8 mouse cellular contexts compared by ENCODE assay signal in genomic region chr7:30168914-30169582, GRCm38 (mm10). TPM values are rescaled to one million over a fixed set of nuclear protein-coding genes. Genes with fewer than 3 reads are reported as not detected.
DNase-seq lines count a peak whose midpoint lies in the region; ATAC-seq and TF ChIP-seq lines count a peak whose summit lies in the region.

No protein-coding gene starts in this region.

- intact Hi-C loops in gastrocnemius, postnatal 36 days (cut with DNase I) = no loop called here

- ATAC-seq in kidney, embryonic 15.5 days (replicated peaks; ENCODE audit: low FRiP score) = peak; percentile 40
- peak; percentile 28 for ATAC-seq in forebrain, embryonic 11.5 days (replicated peaks; ENCODE audit: low FRiP score)
- ATAC-seq in liver, embryonic 13.5 days (ENCODE audit: low read depth) = peak; percentile 13
- no peak; the same call in 1 of the 2 replicates for ATAC-seq in stomach, postnatal 0 days (ENCODE audit: low FRiP score, low TSS enrichment)

- no peak for TF ChIP-seq EP300 in stomach, postnatal 0 days (optimal IDR thresholded peaks at IDR 0.05)

- no peak for DNase-seq in kidney, postnatal 25 days
- DNase-seq in NIH3T3 (ENCODE audit: low read depth) = peak; percentile 59
- no peak for DNase-seq in forebrain, embryonic 11.5 days (ENCODE audit: low spot score)
- no peak for DNase-seq in liver, embryonic 13.5 days
- no peak for DNase-seq in stomach, postnatal 0 days (ENCODE audit: low spot score)
- DNase-seq in gastrocnemius, postnatal 36 days = no peak
- no peak for DNase-seq in ovary, postnatal 36 days (ENCODE audit: low spot score)

- 1% methylated on average over 21 of the region's 21 CpGs for WGBS in kidney, embryonic 15.5 days
- 4% methylated on average over 21 of the region's 21 CpGs for WGBS in forebrain, embryonic 11.5 days
- WGBS in liver, embryonic 13.5 days (ENCODE audit: insufficient replicate concordance) = 2% methylated on average over 21 of the region's 21 CpGs
- 1% methylated on average over 21 of the region's 21 CpGs for WGBS in stomach, postnatal 0 days

- H3K27ac ChIP-seq in kidney, embryonic 15.5 days = peak overlapping the region; percentile 94
- peak overlapping the region; percentile 60 for H3K27ac ChIP-seq in forebrain, embryonic 11.5 days (ENCODE audit: low read depth, low read length)
- H3K27ac ChIP-seq in liver, embryonic 13.5 days = peak overlapping the region; percentile 84
- H3K27ac ChIP-seq in stomach, postnatal 0 days (replicated peaks) = peak overlapping the region; percentile 88

- peaks cover 42% of the 10 kb centered on the region for H3K36me3 ChIP-seq in kidney, embryonic 15.5 days
- H3K36me3 ChIP-seq in forebrain, embryonic 11.5 days (ENCODE audit: control insufficient read depth, insufficient read depth, low read length) = peaks cover 28% of the 10 kb centered on the region
- H3K36me3 ChIP-seq in liver, embryonic 13.5 days = peaks cover 34% of the 10 kb centered on the region
- 0 out of 2 replicates have a peak, but pooled peaks cover 3% of the 10 kb centered on the region for H3K36me3 ChIP-seq in stomach, postnatal 0 days (ENCODE audit: control insufficient read depth, insufficient read depth, low read length)

- peaks cover 10% of the 10 kb centered on the region for H3K4me1 ChIP-seq in kidney, embryonic 15.5 days
- H3K4me1 ChIP-seq in forebrain, embryonic 11.5 days (replicated peaks; ENCODE audit: control insufficient read depth, insufficient read depth, low read length) = peaks cover 3% of the 10 kb centered on the region; the same call in 1 of the 2 replicates
- H3K4me1 ChIP-seq in liver, embryonic 13.5 days (replicated peaks) = peaks cover 26% of the 10 kb centered on the region
- H3K4me1 ChIP-seq in stomach, postnatal 0 days (replicated peaks; ENCODE audit: control insufficient read depth, insufficient read depth) = no peaks in the 10 kb centered on the region

- H3K27me3 ChIP-seq in kidney, embryonic 15.5 days = no peaks in the 10 kb centered on the region
- no peaks in the 10 kb centered on the region for H3K27me3 ChIP-seq in forebrain, embryonic 11.5 days (ENCODE audit: control insufficient read depth, insufficient read depth, low read length)
- H3K27me3 ChIP-seq in liver, embryonic 13.5 days = no peaks in the 10 kb centered on the region
- no peaks in the 10 kb centered on the region for H3K27me3 ChIP-seq in stomach, postnatal 0 days (ENCODE audit: control insufficient read depth, insufficient read depth, low read length)

- TF ChIP-seq CTCF in stomach, postnatal 0 days (IDR thresholded peaks at IDR 0.05; ENCODE audit: low read depth) = no peak

- peak overlapping the region; percentile 73 for H3K4me2 ChIP-seq in kidney, embryonic 15.5 days
- peak overlapping the region; percentile 73 for H3K4me2 ChIP-seq in forebrain, embryonic 11.5 days (ENCODE audit: low read depth, low read length, severe bottlenecking)
- peak overlapping the region; percentile 84 for H3K4me2 ChIP-seq in liver, embryonic 13.5 days
- H3K4me2 ChIP-seq in stomach, postnatal 0 days (replicated peaks; ENCODE audit: low read depth) = peak overlapping the region; percentile 72

- H3K9ac ChIP-seq in kidney, embryonic 15.5 days = peak overlapping the region; percentile 72
- peak overlapping the region; percentile 70 for H3K9ac ChIP-seq in forebrain, embryonic 11.5 days (ENCODE audit: low read length)
- peak overlapping the region; percentile 88 for H3K9ac ChIP-seq in liver, embryonic 13.5 days
- peak overlapping the region; percentile 82 for H3K9ac ChIP-seq in stomach, postnatal 0 days (ENCODE audit: low read length)

- H3K4me3 ChIP-seq in kidney, embryonic 15.5 days (replicated peaks) = peak overlapping the region; percentile 69
- peak overlapping the region; percentile 47 for H3K4me3 ChIP-seq in forebrain, embryonic 11.5 days (ENCODE audit: low read depth, low read length)
- H3K4me3 ChIP-seq in liver, embryonic 13.5 days (replicated peaks) = peak overlapping the region; percentile 77
- H3K4me3 ChIP-seq in stomach, postnatal 0 days (ENCODE audit: low read depth, low read length) = peak overlapping the region; percentile 74

- H3K9me3 ChIP-seq in kidney, embryonic 15.5 days (replicated peaks) = peaks cover 26% of the 10 kb centered on the region
- peaks cover 31% of the 10 kb centered on the region for H3K9me3 ChIP-seq in forebrain, embryonic 11.5 days (ENCODE audit: control insufficient read depth, low read length)
- peaks cover under 1% of the 10 kb centered on the region; the same call in 1 of the 2 replicates for H3K9me3 ChIP-seq in liver, embryonic 13.5 days (replicated peaks)
- H3K9me3 ChIP-seq in stomach, postnatal 0 days (ENCODE audit: control insufficient read depth, low read length) = peaks cover 3% of the 10 kb centered on the region; the same call in 1 of the 2 replicates

RNA-seq across cellular contexts. Expression of gene Zfp146, which starts 0.5 kb away (rescaled TPM):
- 17.8 and 20.2 TPM in 2 replicates for polyA plus RNA-seq in kidney, embryonic 15.5 days (2015; fragmentation: Nextera tagmentation; extraction: Ambion mirVana)
- 14.0 and 15.5 TPM in 2 replicates for polyA plus RNA-seq in forebrain, embryonic 11.5 days (2014; fragmentation: Nextera tagmentation; extraction: Ambion mirVana)
- 4.8 and 6.2 TPM in 2 replicates for polyA plus RNA-seq in liver, embryonic 13.5 days (2015; fragmentation: Nextera tagmentation; extraction: Ambion mirVana)
- 4.2 and 5.4 TPM in 2 replicates for polyA plus RNA-seq in stomach, postnatal 0 days (2015; fragmentation: Nextera tagmentation; extraction: Ambion mirVana)
- total RNA-seq in gastrocnemius, postnatal 36 days (2021) = 10 to 100 TPM; 19.2 to 23.6 TPM

RNA-seq across cellular contexts. Expression of gene Cox7a1, which starts 14.9 kb away (rescaled TPM):
- 11.1 and 11.7 TPM in 2 replicates for polyA plus RNA-seq in kidney, embryonic 15.5 days (2015; fragmentation: Nextera tagmentation; extraction: Ambion mirVana)
- polyA plus RNA-seq in forebrain, embryonic 11.5 days (2014; fragmentation: Nextera tagmentation; extraction: Ambion mirVana) = 3.5 and 3.9 TPM in 2 replicates
- 4.2 and 4.8 TPM in 2 replicates for polyA plus RNA-seq in liver, embryonic 13.5 days (2015; fragmentation: Nextera tagmentation; extraction: Ambion mirVana)
- 38.8 and 40.7 TPM in 2 replicates for polyA plus RNA-seq in stomach, postnatal 0 days (2015; fragmentation: Nextera tagmentation; extraction: Ambion mirVana)
- 1,000 to 10,000 TPM in 1 of 2 experiments, 100 to 1,000 TPM in 1; 976 to 1,017 TPM for total RNA-seq in gastrocnemius, postnatal 36 days (2021)

RNA-seq across cellular contexts. Expression of gene Capns1, which starts 29.6 kb away (rescaled TPM):
- 90.8 and 98.8 TPM in 2 replicates for polyA plus RNA-seq in kidney, embryonic 15.5 days (2015; fragmentation: Nextera tagmentation; extraction: Ambion mirVana)
- 39.7 and 47.7 TPM in 2 replicates for polyA plus RNA-seq in forebrain, embryonic 11.5 days (2014; fragmentation: Nextera tagmentation; extraction: Ambion mirVana)
- 39.0 and 40.8 TPM in 2 replicates for polyA plus RNA-seq in liver, embryonic 13.5 days (2015; fragmentation: Nextera tagmentation; extraction: Ambion mirVana)
- 94.5 and 96.8 TPM in 2 replicates for polyA plus RNA-seq in stomach, postnatal 0 days (2015; fragmentation: Nextera tagmentation; extraction: Ambion mirVana)
- 100 to 1,000 TPM; 188 to 196 TPM for total RNA-seq in gastrocnemius, postnatal 36 days (2021)

RNA-seq across cellular contexts. Expression of gene Zfp382, which starts 47.3 kb away (rescaled TPM):
- 8.6 and 8.7 TPM in 2 replicates for polyA plus RNA-seq in kidney, embryonic 15.5 days (2015; fragmentation: Nextera tagmentation; extraction: Ambion mirVana)
- 12.6 and 15.3 TPM in 2 replicates for polyA plus RNA-seq in forebrain, embryonic 11.5 days (2014; fragmentation: Nextera tagmentation; extraction: Ambion mirVana)
- polyA plus RNA-seq in liver, embryonic 13.5 days (2015; fragmentation: Nextera tagmentation; extraction: Ambion mirVana) = 1.6 and 2.1 TPM in 2 replicates
- 2.4 and 3.0 TPM in 2 replicates for polyA plus RNA-seq in stomach, postnatal 0 days (2015; fragmentation: Nextera tagmentation; extraction: Ambion mirVana)
- total RNA-seq in gastrocnemius, postnatal 36 days (2021) = under 1 TPM; 0.59 to 0.99 TPM
